Mouse (Mus musculus): ENCODE data around the gene Uvrag. TPM values are rescaled to one million over a fixed set of nuclear protein-coding genes. Genes with fewer than 3 reads are reported as not detected.
A peak's percentile ranks its signal among the peaks of the same experiment; 100 is the strongest.

Uvrag gene
- polyA plus RNA-seq, 1 experiment from 2014 or later: 20.9 TPM

DNA sequence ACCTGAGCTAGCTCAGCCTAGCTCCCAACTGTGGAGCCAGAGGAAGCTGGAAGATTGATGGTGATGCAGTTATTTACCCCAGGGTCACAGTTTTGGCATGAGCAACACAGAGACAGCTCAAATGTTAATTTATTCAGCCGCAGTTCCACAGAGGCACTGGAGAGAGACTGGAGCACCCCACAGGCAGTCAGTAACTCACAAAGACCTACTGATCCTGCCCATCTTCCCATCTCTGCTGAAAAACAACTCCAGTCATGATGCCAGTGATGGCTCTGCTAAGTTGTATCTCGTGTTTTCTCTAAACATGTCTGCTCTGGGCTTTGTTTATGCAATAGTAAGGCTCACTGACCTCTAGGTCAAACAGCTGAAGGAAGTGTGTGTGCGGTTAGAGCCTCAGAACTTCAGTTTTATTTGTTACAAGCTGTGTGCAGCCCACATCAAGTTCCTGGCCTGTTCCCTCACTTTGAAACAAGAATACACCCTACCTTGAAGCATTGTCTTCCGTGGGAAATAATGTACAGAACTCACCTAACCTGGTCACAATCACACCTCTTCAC, 34.1 kb downstream of the Uvrag start:
- H3K9ac ChIP-seq: no peak overlapping the region

GRCm38 (mm10) chr7:99101767-99102593, 39.0 kb downstream of the Uvrag start:
- WGBS: 26% methylated on average over 11 of the region's 11 CpGs
- H3K9me3 ChIP-seq: no peaks in the 10 kb centered on the region
- H3K27ac ChIP-seq: peak overlapping the region; percentile 29; the same call in 1 of the 2 replicates
- no peaks in the 10 kb centered on the region for H3K27me3 ChIP-seq (replicated peaks)
- peaks cover 28% of the 10 kb centered on the region for H3K4me1 ChIP-seq (replicated peaks)
- no peak overlapping the region for H3K4me3 ChIP-seq (replicated peaks)
- no peak overlapping the region for H3K9ac ChIP-seq
- ATAC-seq: peak; percentile 86
- peaks cover 4% of the 10 kb centered on the region; the same call in 1 of the 2 replicates for H3K36me3 ChIP-seq
- H3K4me2 ChIP-seq (replicated peaks): peak overlapping the region; percentile 20; the same call in 1 of the 2 replicates

More for the DNA sequence above, 34.1 kb downstream of the Uvrag start:
- Histone ChIP-seq H3K4me2 (replicated peaks) (no peak overlapping the region), H3K36me3 (no peaks in the 10 kb centered on the region), H3K27me3 (replicated peaks) (no peaks in the 10 kb centered on the region), H3K9me3 (no peaks in the 10 kb centered on the region), H3K4me3 (replicated peaks) (no peak overlapping the region), H3K4me1 (replicated peaks) (peaks cover 18% of the 10 kb centered on the region), H3K27ac (peak overlapping the region; percentile 28)
- 38% methylated on average over 4 of the region's 4 CpGs for WGBS
- no peak for ATAC-seq

DNA sequence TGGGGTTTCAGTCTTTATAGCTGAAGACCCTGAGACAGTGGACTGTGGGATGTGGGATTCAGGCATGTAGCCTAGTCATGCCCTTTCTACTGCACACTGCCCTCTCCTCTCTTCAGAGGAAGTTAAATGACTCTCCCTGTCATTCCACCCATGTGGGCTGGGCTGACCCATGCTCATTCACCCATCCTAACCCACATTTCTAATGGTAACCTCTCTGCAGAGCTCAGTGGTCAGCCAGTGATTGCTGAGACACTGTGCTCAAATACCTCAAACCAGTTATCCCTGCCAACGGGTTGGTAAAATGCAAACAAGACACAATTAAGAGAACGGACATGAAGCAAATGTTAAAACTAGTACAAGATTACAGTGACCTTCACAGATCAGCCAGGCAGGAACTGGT, 39.9 kb downstream of the Uvrag start:
- H3K27ac ChIP-seq: peak overlapping the region; percentile 32; the same call in 1 of the 2 replicates

DNA sequence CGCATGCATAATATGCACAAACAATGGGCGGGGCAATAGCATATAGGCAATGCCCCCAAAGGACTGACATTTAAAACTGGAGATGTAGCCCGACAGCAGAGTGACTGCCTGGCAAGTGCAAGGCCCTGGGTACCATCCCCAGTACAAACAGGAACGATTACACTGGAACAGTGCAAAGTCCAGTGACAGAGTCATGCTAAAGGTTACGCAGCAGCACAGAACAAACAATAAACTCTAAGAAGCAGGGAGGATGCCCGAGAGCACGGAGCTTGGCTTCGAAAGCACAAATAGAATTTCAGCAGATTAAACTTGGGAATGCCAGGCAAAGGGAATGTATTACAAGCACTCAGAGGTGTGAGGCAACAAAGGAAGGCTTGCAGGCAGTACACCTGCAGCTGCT, 40.4 kb downstream of the Uvrag start:
- Histone ChIP-seq H3K4me2 (replicated peaks) (peak overlapping the region; percentile 20), H3K27me3 (replicated peaks) (no peaks in the 10 kb centered on the region), H3K9ac (no peak overlapping the region), H3K4me1 (replicated peaks) (peaks cover 21% of the 10 kb centered on the region), H3K9me3 (no peaks in the 10 kb centered on the region), H3K4me3 (replicated peaks) (no peak overlapping the region), H3K27ac (peak overlapping the region; percentile 32; the same call in 1 of the 2 replicates), H3K36me3 (peaks cover 4% of the 10 kb centered on the region; the same call in 1 of the 2 replicates)
- ATAC-seq: peak; percentile 74
- WGBS: 58% methylated on average over 8 of the region's 8 CpGs

More for the DNA sequence above, 39.9 kb downstream of the Uvrag start:
- H3K9me3 ChIP-seq: no peaks in the 10 kb centered on the region
- no peak overlapping the region for H3K9ac ChIP-seq
- no peak overlapping the region for H3K4me3 ChIP-seq (replicated peaks)
- peaks cover 21% of the 10 kb centered on the region for H3K4me1 ChIP-seq (replicated peaks)
- no peaks in the 10 kb centered on the region for H3K27me3 ChIP-seq (replicated peaks)
- H3K4me2 ChIP-seq (replicated peaks): peak overlapping the region; percentile 20
- peak; percentile 32; the same call in 1 of the 2 replicates for ATAC-seq
- peaks cover 4% of the 10 kb centered on the region; the same call in 1 of the 2 replicates for H3K36me3 ChIP-seq
- 23% methylated on average over 2 of the region's 2 CpGs for whole genome bisulfite sequencing

DNA sequence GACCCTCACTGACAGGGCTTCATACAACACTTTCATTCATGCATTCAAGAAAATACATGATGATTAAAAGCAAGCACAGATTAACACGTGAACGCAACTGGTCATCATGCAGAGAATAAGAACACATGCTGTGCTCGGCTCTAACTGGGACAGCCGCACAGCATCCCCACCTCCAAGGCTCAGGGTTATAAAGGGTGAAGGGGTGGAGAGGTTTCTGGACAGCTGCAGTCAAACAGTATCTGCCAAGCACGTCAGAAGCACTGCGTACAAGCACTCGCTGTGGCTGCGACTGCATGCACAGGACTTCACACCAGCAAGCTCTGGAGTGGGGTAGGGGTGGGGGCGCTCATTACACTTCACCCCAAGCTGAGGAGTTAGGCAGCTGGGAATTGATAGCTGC, 40.9 kb downstream of the Uvrag start:
- Histone ChIP-seq H3K9ac (no peak overlapping the region), H3K27ac (0 out of 2 replicates have a peak overlapping the region, but pooled peaks have one; percentile 32), H3K27me3 (replicated peaks) (no peaks in the 10 kb centered on the region), H3K4me1 (replicated peaks) (peaks cover 21% of the 10 kb centered on the region), H3K36me3 (peaks cover 4% of the 10 kb centered on the region; the same call in 1 of the 2 replicates), H3K4me2 (replicated peaks) (no peak overlapping the region), H3K4me3 (replicated peaks) (no peak overlapping the region), H3K9me3 (no peaks in the 10 kb centered on the region)
- WGBS: 64% methylated on average over 9 of the region's 9 CpGs
- peak; percentile 24 for ATAC-seq

DNA sequence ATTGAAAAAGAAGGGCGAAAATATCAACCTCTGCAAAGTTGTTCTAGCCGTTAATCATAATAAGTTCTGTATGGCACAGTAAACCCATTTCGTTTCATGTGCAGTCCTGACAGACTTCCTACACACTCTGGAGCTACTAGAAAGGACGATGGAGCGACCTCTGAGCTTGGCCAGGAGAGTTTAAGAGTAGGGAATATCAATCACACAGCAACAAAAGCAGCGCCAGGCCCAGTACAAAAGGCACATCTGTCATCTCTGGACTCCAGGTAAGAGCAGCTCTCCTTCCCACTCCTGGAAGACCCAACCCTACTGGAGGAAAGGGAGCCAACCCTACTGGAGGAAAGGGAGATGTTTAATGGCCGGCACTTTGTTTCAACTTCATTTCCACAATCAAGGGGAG, 43.2 kb downstream of the Uvrag start:
- H3K27me3 ChIP-seq (replicated peaks): no peaks in the 10 kb centered on the region

DNA sequence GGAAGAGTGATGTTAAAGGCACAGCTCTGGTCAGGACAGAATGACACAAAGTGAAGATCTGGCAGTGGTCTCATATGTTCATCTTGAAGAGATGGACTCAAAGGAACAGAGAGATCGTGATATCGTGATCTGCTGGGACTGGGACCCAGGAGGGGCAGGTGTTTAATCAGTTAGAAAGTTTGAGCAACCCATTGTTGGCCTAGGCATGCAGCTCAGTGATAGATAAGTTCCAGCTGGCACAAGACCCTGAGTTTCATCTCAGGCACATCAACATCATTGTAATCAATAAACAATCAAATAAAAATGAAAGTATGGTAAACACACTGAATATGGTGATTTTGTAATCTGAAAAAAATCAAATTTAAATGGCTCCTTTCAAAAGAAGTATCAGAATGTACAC, 43.8 kb downstream of the Uvrag start:
- Histone ChIP-seq H3K4me1 (replicated peaks) (peaks cover 12% of the 10 kb centered on the region), H3K36me3 (peaks cover 4% of the 10 kb centered on the region; the same call in 1 of the 2 replicates), H3K27ac (no peak overlapping the region), H3K4me2 (replicated peaks) (no peak overlapping the region), H3K9me3 (no peaks in the 10 kb centered on the region), H3K4me3 (replicated peaks) (no peak overlapping the region), H3K9ac (no peak overlapping the region), H3K27me3 (replicated peaks) (no peaks in the 10 kb centered on the region)
- no peak for ATAC-seq
- WGBS: 92% methylated on average over 2 of the region's 2 CpGs

More for the DNA sequence above, 43.2 kb downstream of the Uvrag start:
- no peak for ATAC-seq
- peaks cover 4% of the 10 kb centered on the region; the same call in 1 of the 2 replicates for H3K36me3 ChIP-seq
- no peak overlapping the region for H3K4me2 ChIP-seq (replicated peaks)
- no peaks in the 10 kb centered on the region for H3K9me3 ChIP-seq
- H3K4me1 ChIP-seq (replicated peaks): peaks cover 18% of the 10 kb centered on the region
- no peak overlapping the region for H3K4me3 ChIP-seq (replicated peaks)
- no peak overlapping the region for H3K27ac ChIP-seq
- no peak overlapping the region for H3K9ac ChIP-seq
- 82% methylated on average over 7 of the region's 7 CpGs for WGBS

DNA sequence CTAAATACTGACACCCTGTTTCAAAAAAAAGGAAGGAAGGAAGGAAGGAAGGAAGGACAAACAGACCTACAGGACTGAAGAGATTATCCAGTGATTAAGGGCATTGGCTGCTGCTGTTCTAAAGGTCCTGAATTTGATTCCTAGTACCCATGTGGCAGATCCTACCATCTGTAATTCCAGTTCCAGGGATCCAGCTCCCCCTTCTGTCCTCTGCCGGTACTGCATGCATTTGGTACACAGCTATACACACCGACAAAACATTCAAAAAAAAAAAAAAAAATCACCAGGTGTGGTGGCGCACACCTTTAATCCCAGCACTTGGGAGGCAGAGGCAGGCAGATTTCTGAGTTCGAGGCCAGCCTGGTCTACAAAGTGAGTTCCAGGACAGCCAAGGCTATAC, 45.8 kb downstream of the Uvrag start:
- 77% methylated on average over 4 of the region's 4 CpGs for WGBS
- H3K27ac ChIP-seq: no peak overlapping the region
- peaks cover 4% of the 10 kb centered on the region; the same call in 1 of the 2 replicates for H3K36me3 ChIP-seq
- H3K4me1 ChIP-seq (replicated peaks): peaks cover 3% of the 10 kb centered on the region; the same call in 1 of the 2 replicates
- no peaks in the 10 kb centered on the region for H3K27me3 ChIP-seq (replicated peaks)
- H3K4me3 ChIP-seq (replicated peaks): no peak overlapping the region
- no peak overlapping the region for H3K9ac ChIP-seq
- ATAC-seq: no peak
- H3K4me2 ChIP-seq (replicated peaks): no peak overlapping the region
- H3K9me3 ChIP-seq: no peaks in the 10 kb centered on the region

GRCm38 (mm10) chr7:99094336-99094735, 46.6 kb downstream of the Uvrag start:
- no peak overlapping the region for H3K4me2 ChIP-seq (replicated peaks)
- peaks cover 4% of the 10 kb centered on the region; the same call in 1 of the 2 replicates for H3K36me3 ChIP-seq
- H3K4me1 ChIP-seq (replicated peaks): no peaks in the 10 kb centered on the region
- WGBS: 94% methylated on average over 3 of the region's 3 CpGs
- no peak overlapping the region for H3K4me3 ChIP-seq (replicated peaks)
- no peak overlapping the region for H3K27ac ChIP-seq
- no peak overlapping the region for H3K9ac ChIP-seq
- H3K9me3 ChIP-seq: no peaks in the 10 kb centered on the region
- no peaks in the 10 kb centered on the region for H3K27me3 ChIP-seq (replicated peaks)
- ATAC-seq: no peak

- no peak overlapping the region for H3K27ac ChIP-seq
- H3K36me3 ChIP-seq: 0 out of 2 replicates have a peak, but pooled peaks cover 2% of the 10 kb centered on the region
- no peaks in the 10 kb centered on the region for H3K27me3 ChIP-seq (replicated peaks)
- ATAC-seq: no peak
- H3K4me2 ChIP-seq (replicated peaks): no peak overlapping the region
- H3K4me1 ChIP-seq (replicated peaks): no peaks in the 10 kb centered on the region
- no peak overlapping the region for H3K9ac ChIP-seq
- WGBS: 72% methylated on average over 17 of the region's 17 CpGs
- no peak overlapping the region for H3K4me3 ChIP-seq (replicated peaks)
- H3K9me3 ChIP-seq: no peaks in the 10 kb centered on the region
Measured at GRCm38 (mm10) chr7:99091915-99092645, 48.9 kb downstream of the Uvrag start.

GRCm38 (mm10) chr7:99089716-99090115, 51.2 kb downstream of the Uvrag start:
- 87% methylated on average over 4 of the region's 4 CpGs for WGBS

More at GRCm38 (mm10) chr7:99089716-99090115, 51.2 kb downstream of the Uvrag start:
- Histone ChIP-seq H3K4me1 (replicated peaks) (no peaks in the 10 kb centered on the region), H3K9me3 (no peaks in the 10 kb centered on the region), H3K36me3 (0 out of 2 replicates have a peak, but pooled peaks cover 6% of the 10 kb centered on the region), H3K9ac (no peak overlapping the region), H3K27me3 (replicated peaks) (no peaks in the 10 kb centered on the region), H3K4me2 (replicated peaks) (no peak overlapping the region), H3K27ac (no peak overlapping the region), H3K4me3 (replicated peaks) (no peak overlapping the region)
- ATAC-seq: no peak
